Mouse (Mus musculus) ovary, adult 18-20 months (tissue): ENCODE measurements at regions not wholly inside any gene's neighbourhood (a gene's known extent, or its start where the extent isn't known, plus 50 kb on each side); places are given as distances from the start of the nearest gene placed in this dataset.
"Not testable (repeated sequence)": the region's sequence is repeated elsewhere in the genome, so short reads cannot be mapped to it uniquely, and the experiment has no call there.

Experiments
- DNase-seq: peaks from one replicate; pipeline ENCODE4 v3.0.0; 2022; ENCODE audit warnings: low spot score, mixed read lengths

GRCm38 (mm10) chr14:114485781-114486180 is 606.2 kb upstream of the Gpc5 start:
- DNase-seq = no peak

DNA sequence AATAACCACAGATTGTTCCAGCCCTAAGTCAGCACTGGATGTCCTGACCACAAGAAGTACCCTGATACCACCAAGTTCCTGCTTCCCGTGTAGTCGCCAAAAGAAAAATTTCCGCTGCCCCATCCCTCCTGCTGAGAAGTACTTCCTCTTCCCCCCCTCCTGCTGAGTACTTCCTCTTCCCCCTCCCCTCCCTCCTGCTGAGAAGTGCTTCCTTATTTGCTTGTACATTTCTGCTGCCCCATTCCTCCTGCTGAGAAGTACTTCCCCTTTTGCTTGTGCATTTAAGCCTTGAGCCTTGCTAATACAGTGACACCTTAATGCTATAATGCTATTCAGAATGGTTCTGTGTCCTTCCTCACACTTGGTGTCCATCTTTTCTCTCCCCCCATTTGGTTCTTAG is 598.6 kb upstream of the Gpc5 start:
- not testable (repeated sequence) for DNase-seq

DNA sequence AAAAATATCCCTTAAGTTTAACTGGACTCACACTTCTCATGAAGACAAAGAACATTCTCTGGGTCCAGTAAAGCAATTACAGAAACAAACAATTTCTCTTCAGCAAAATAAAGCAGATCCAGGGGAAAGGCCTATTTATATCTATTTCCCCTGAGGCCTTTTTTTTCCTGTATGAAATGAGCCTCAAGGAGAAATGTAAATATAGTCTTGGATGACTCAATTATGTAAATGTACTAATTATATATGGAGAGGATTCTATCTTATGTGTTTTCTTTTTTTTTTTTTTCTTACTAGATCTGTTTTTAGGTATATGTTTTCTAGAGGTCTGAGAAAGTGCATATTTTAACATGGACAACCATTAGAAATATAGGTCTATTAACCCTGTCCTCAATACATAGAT is 587.0 kb upstream of the Gpc5 start:
- DNase-seq = no peak

DNA sequence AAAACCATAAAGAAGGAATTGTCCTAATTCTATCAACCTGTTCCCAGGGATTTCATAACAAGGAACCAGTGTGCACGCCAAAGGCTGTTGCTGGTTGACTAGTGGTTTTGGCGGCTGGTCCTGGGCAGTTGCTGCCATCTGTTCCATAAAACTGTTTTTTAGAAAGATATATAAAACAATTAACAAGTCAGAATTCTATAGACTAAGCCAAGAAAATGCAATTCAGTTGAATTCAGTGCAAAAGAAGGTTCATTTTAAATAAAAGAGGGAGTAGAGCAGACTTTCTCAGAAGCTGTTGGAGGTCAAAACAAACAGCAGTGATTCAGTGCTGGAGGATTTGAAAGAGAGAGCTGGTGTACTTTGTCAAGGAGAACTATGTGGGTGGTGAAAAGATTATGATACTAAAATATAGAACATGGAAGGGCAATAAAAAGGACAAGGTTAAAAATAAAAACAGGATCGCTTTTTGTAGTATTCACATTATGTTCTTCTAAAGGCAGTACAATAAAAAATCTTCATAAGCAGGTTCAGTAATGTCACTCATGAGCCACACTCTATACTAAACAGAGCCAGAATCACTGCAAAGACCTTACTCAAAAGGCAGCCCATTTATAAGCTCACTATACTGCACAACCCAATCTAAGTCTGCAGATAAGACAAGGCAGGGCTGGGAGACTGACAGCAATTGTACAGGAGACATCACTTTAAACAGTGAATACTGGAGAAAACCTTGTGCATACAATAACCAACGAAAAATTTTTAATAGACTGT is 543.9 kb upstream of the Gpc5 start:
- no peak for DNase-seq

GRCm38 (mm10) chr14:114549101-114549500 is 542.9 kb upstream of the Gpc5 start:
- DNase-seq = no peak

DNA sequence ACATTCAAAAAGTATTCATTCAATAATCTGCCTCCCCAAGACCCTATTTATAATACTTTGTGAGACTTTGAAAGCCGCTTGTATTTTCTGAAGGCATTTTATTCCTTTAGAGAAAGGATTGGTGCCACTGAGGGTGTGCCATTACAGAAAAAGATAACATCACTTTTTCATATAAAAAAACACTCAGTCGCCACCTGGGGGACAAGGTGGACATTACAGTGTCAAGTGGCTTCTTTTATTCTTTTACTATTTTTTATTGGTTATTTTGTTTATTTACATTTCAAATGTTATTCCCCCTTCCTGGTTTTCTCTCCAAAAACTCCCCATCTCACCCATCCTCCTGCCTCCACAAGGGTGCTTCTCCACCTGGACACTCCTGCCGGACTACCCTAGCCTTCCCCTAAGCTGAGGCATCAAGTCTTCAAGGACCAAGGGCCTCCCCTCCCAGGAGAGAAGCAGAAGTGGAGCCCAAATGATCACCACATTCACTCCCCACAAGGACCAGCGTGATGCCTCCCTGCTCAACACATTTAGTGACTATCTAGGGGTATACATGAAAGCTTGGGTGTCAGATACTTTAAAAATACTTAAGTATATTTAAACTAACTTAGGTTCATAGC is 525.5 kb upstream of the Gpc5 start:
- no peak for DNase-seq

DNA sequence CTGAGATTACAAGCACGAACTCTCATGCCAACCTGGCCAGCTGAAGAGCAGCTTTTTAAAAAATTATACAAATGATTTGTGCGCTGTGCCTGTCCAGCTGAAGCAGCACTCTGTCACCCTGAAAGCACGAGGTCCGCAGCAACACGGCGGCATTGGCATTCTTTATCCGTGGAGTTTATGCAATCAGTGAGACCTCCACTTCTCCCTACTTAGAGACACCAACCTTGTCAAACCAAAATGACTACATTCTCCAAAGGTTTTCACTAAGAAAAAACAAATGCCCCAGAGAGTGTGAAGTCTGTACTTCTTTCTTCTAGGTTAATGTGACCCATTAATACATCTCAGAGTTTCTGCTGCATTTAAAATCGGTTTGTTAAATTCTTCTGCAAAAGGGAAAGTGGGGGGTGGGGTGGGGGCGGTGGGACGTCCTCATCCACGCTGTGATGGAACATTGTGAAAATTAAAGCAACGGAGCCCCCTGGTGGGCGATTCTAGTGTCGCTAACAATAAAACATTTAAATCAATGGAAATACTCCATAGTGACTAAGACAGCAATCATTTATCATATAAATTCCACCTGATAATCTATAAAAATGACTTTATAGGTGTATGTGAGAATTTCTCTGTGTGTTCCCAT is 524.2 kb upstream of the Gpc5 start:
- no peak for DNase-seq

DNA sequence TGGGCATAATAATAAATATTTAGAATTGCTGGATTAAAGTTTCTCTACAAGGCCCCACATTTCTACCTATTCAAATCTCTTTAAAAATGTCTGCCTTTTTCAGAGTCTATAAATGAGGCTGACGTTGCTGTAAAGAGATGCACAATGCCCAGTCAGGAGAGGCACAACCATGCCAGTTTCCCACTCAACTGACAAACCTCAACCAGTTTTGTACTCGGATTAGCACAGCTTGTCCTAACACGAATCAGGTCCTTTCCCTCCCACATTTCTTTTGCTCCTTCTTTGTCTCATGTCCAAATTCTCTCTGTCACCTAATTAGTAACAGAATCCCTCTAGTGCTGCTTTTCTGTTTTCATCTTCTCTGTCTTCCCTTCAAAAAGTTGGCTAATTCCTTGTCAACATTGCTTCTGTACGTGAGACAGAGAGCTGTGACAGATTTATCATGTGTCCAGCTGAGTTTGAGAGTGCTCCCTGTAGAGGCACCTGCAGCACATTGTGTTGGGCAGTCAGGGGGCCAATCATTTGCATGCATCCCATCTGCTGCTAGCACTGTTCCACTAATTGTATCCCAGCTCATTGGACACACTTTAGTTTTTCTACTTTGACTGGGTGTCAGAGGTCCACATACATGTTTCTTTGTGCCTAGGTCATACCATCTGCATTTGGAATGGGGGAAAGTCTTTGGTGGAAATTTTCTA is 504.5 kb upstream of the Gpc5 start:
- DNase-seq = no peak

DNA sequence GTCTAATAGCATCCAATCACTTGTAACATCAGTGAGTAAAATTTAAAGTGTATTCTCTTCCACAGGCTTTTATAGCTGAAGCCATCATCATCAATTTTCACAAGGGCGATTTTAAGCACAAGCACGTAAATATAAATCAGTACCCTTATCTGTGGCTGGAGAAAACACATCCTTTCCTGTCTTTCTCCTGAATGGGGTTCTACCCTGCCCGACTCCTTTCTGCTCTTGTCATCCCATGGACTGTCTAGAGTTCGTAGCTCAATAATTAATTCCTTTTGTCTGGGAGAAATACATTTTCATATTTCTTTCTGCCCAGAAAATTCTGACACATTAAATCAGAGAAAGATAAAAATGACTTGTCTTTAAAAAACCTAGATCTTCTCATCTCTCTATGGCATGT is 482.7 kb upstream of the Gpc5 start:
- DNase-seq = no peak

DNA sequence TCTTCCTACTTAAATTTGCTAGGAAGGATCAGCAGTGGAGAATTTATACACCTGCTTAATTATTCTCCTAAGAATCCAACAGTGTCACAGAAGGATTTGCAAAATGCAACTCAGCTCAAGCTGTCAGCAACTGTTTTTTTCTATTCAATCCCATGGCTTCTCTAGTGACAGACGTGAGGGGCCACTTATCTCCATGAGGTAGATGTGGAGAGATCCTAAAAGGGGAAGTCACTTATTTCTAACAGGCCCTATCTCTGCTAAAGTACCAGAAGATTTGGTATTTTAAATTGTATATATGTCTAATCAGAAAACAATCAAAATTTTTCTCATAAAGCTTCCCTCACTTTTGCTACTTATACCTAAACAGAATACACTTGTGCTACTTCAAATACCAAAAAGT is 479.6 kb upstream of the Gpc5 start:
- DNase-seq = no peak

DNA sequence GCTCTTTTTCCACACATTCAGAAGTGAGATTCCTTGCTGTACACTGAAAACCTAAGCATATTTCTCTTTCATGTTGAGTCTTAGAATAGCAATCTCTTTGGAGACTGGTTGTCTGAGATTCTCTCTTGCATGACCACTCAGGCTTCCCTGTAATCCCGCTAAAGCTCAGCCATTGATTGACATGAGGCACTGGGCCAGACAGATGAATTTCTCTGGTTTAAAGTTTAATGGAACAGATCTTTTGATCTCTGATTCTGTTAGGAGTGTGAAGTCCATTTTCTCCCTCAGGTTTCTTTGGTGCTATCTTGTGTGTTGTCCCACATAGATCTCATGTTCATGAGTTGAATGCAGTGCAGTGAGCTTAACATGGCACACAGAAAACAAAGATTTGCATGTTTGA is 435.4 kb upstream of the Gpc5 start:
- DNase-seq = no peak

GRCm38 (mm10) chr14:114662028-114662427 is 430.0 kb upstream of the Gpc5 start:
- no peak for DNase-seq

- no peak for DNase-seq
Observed at GRCm38 (mm10) chr14:114685133-114685532, 406.9 kb upstream of the Gpc5 start.

DNA sequence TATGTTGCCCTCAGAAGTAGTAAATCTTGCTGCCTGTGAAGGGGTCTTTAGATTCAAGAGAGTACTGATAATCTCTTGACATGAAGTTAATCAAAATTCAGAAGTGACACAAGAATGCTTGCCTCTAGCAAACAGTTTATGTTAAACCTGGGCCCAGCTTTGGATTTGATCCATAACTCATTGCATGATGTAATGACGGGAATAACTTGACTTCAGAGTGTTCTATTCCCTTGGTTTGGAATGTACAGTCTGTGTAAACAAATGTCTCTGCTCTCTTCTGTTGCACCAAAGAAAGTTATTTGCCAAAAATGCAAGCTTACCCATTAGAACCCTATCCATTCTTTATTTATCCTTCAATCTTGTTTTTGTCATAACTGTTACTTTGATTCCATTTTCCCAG is 397.1 kb upstream of the Gpc5 start:
- DNase-seq = no peak

DNA sequence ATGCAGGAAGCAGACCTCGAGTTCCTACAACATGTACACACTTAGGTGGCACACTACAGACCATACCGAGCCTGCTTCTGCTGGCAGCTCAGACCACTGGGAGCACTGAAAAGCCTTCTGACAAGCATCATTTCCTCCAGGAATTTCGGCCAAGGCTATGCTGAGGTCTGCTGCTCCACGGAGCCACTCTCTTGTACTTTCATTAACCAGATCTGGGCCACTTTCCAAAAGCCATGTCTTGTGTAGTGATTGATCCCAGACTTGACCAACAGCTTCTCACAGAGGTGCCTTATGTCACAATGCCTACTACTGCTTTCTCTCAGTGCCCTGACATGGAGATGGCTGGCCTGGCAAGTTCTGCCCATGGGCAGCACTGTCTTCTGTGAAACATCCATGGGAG is 394.5 kb upstream of the Gpc5 start:
- no peak for DNase-seq

DNA sequence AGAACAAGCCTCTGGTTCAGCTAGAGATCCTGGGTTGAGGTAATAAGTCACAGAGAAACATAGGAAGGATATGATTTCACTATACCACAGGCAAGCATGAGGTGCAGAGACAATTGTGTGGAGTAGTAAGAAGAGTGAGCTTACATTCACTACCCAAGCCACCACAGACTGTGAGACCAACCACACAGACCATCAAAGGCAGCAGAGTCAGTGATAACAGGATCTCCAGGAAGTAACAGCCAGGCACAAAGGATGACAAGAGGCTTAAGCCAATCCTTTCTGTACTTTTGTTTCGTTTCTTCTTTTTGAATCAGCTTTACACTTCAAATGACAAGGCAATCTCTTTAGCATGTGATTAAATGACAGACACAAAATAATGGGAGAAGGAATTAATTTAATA is 368.9 kb upstream of the Gpc5 start:
- DNase-seq = no peak

GRCm38 (mm10) chr14:114767323-114767722 is 324.7 kb upstream of the Gpc5 start:
- no peak for DNase-seq

DNA sequence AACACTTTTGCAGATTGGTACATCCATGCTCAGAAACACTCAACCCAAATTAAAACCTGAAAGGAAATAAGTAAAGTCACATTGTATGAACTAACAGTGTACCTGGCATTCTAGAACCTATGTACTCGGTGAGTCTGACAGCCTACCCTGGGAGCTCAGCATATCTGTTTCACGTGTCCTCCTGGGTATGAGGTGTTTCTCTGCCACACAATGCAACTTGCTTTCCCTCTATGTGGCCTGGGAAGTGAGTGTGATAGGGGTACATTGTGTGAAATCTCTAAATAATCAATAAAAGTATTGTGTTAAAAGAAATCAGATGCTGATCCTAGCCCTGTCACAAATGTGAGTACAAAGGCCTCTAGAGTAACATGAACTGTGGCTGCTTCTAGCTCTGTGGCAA is 315.3 kb upstream of the Gpc5 start:
- no peak for DNase-seq

- DNase-seq = no peak
Observed at GRCm38 (mm10) chr14:114781821-114782220, 310.2 kb upstream of the Gpc5 start.

DNA sequence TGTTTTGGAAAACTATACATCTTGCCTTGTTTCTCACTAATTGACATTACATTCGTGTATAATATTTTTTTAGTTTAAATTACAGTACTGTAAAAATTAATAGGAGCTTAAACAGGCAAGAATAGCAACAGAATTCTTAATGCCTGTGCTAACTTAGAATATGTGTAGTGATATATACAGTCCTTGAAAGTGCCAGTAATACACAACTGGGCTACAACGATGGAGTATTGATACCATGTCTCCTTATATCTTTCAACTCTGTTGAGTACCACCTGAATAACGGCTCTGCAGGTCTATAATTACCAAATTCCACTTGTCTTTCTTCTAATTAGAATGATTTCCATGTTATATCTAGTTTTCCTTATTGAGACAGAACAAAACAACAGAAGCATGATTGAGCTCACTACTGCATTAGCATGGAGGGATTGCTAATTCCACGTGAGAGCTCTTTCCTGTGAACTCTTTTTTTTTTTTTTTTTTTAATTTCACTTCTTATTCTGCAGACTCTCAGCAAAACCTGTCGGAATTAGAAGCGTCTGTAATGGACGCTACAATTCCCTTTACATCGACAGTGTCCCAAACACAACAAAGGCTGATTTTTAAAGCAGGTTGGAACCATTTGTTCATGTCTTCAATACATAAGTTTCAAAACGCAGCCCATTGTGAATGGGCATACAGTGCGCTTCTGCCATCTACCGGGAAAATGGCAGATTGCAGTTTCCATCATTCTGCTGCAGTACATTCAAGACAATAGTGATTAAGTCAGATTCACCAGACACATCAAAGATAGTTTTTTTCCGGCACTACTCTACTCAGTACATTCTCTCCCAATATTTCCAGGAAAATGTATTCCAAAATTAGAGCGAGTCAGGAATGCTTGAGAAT is 300.8 kb upstream of the Gpc5 start:
- DNase-seq = no peak

GRCm38 (mm10) chr14:114791831-114792224 is 300.2 kb upstream of the Gpc5 start:
- no peak for DNase-seq

GRCm38 (mm10) chr14:114804643-114805042 is 287.4 kb upstream of the Gpc5 start:
- no peak for DNase-seq
